Mouse (Mus musculus) cerebellum, adult 2 months (tissue): ENCODE results near the gene Ddx46.
"Not testable (repeated sequence)": the region's sequence is repeated elsewhere in the genome, so short reads cannot be mapped to it uniquely, and the experiment has no call there.

Experiments used
- CTCF ChIP-seq: fragments of 200-500 bp; IDR thresholded peaks from 2 replicates; pipeline ENCODE4 v1.5.1; 2011; ENCODE audit warnings: low read depth, mild to moderate bottlenecking, control low read depth, low read length, moderate library complexity, borderline replicate concordance; ENCODE audit not compliant: insufficient read depth
- POLR2A ChIP-seq: fragments of 200-500 bp; IDR thresholded peaks from 2 replicates; pipeline ENCODE4 v1.6.1; 2011; ENCODE audit warnings: low read length, control low read depth, borderline replicate concordance; ENCODE audit not compliant: insufficient read depth

DNA sequence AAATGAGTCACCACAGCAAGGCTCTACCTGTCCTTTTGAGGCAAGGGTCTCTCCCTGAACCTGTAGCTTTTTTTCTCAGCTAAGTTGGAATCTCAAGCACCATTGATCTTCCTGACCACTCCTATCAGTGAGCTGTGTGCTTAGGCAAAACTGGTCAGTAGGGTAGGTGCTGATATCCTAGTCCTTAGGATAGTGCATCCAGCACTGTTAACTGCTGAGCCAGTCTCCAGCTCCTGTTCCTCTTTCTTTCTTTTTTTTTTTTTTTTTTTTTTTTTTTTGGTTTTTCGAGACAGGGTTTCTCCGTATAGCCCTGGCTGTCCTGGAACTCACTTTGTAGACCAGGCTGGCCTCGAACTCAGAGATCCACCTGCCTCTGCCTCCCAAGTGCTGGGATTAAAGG is 61.2 kb downstream of the Ddx46 start:
- not testable (repeated sequence) for TF ChIP-seq CTCF, POLR2A
